Mouse (Mus musculus) left cerebral cortex, postnatal 25 days (tissue): Measurements from ENCODE around the gene Srgap3. TPM values are rescaled to one million over a fixed set of nuclear protein-coding genes. Genes with fewer than 3 reads are reported as not detected.
A peak's percentile ranks its signal among the peaks of the same experiment; 100 is the strongest.

ENCODE experiments used
- DNase-seq, 2 experiments: peaks; one replicate each; pipeline ENCODE4 v3.0.0; 2022; ENCODE audit warnings: low spot score in 2 of 2, mixed read lengths in 1 of 2
- intact Hi-C: fragments of 180-260 bp; cut with DNase I; formaldehyde crosslinking; loops from one replicate; pipeline ENCODE4 v1.15.1; 2025
- total RNA-seq, 2 experiments: library from RNA; stranded (reverse); gene quantifications; 2 replicates each; pipeline ENCODE4 v1.2.3; 2021

Srgap3 gene
- total RNA-seq, 2 experiments from 2014 or later = 204 to 206 TPM

- intact Hi-C loops = loop anchor here (5.0 kb wide), 2 partner anchors 42 to 102 kb away; no protein-coding TSS in a partner anchor
- peak in 1 of 2 experiments; percentile 68 for DNase-seq
Observed at GRCm38 (mm10) chr6:112924606-112925141, 22.4 kb downstream of the Srgap3 start.

GRCm38 (mm10) chr6:112920619-112921195, 26.4 kb downstream of the Srgap3 start:
- intact Hi-C loops = no loop called here
- DNase-seq = no peak

GRCm38 (mm10) chr6:112917717-112918116, 29.3 kb downstream of the Srgap3 start:
- intact Hi-C loops = no loop called here
- no peak for DNase-seq

- intact Hi-C loops = no loop called here
- no peak for DNase-seq
Observed at GRCm38 (mm10) chr6:112916243-112916642, 30.8 kb downstream of the Srgap3 start.

DNA sequence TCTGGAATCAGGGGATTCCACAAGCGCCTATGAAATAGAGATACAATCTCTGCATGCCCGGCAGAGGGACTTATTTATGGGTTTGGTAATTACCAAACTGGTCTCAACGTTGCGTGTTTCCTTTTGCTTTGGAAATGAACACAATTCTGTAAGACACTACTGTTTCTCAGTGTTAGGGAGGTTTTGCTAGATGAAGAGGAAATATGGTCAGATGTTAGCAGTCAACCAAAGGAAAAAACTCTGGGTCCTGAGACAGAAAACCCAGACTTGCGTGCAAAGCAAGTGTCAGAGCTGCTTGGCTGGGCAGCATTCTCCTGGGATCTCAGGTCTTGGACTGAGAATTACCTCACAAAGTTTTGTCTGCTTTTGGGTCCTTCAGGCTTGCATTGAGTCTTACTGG, 34.5 kb downstream of the Srgap3 start:
- no peak for DNase-seq
- intact Hi-C loops = no loop called here

DNA sequence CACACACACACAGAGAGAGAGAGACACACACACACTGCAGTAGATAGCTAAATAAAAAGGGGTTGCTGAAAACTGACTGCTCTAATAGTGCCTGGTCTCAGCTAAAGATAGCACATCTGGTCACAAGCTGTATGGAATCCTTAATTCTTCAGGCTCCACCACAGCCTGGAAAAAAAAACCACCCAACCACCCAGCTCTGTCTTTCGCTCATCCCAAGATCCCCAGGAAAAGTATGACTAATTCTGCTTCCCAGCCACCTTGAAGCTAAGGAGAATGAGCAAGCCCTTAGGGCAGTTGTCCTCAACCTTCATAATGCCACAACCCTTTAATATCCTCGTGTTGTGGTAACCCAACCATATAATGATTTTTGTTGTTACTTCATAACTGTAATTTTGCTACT, 37.4 kb downstream of the Srgap3 start:
- no peak for DNase-seq
- intact Hi-C loops = no loop called here

DNA sequence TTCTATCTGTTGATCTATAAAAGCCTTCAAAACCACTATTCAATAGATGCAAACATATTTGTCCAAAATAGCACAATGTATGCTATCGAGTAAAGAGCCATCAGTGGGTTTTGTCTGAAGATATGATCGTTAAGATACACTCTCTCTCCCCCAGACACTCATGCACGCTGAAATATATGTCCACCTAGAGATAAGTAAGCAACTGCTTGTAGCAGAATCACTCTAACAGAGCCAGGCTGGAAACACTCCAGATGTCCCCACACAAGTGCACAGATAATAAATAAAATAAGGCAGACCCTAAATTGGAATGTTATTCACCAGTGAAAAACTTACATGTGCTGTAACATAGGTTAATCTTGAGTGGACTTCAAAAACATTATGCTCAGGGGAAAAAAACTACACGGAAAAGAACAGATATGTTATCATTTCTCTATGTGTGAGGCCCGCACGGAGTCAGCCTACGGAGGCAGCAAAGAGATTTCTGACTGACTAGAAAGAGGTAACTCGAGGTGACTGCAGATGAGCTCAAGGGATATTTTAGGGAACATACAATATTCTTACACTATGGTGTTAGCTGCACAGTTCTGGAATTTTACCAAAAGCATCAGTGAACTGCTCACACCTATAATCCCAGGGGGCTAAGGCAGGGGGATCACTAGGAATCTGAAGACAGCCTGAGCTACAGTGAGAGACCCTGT, 39.0 kb downstream of the Srgap3 start:
- DNase-seq = no peak

DNA sequence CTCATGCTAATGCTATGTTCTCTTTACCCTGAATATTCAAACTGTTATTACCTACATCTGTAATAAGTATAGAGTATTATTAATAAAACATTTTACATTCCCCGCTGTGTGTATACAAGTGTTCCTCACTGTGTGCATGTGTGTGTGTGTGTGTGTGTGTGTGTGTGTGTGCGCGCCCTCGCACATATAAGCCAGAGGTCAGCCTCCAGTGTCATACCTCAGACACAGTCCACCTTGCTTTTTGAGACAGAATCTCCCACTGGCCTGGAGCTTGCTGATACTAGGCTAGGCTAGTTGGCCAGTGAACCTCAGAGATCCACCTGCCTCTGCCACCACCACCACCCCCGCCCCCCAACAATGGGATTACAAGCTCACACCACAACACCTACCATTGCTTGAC, 43.3 kb downstream of the Srgap3 start:
- DNase-seq = no peak
- intact Hi-C loops = no loop called here

More for the DNA sequence above, 39.0 kb downstream of the Srgap3 start:
- intact Hi-C loops = no loop called here

DNA sequence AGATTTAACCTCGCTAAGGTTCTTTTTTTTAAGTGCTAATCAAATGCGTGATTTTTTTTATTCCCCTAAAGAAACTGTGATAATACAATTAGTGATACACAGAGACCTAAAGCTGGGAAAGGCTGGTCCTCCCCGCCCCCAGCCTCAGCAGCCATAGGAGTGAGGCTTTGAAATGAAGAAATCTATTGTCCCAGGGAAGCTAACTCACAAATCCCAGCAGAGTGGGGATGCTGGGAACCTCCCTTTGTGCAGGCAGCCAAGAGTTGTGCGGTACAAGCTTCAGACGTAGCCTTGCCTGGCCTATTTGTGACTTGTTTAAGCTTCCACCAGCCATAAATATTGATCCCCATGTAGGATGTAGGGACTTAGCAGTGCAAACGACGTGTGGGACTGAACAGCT, 43.8 kb downstream of the Srgap3 start:
- DNase-seq = no peak
- intact Hi-C loops = no loop called here

GRCm38 (mm10) chr6:112902791-112903190, 44.3 kb downstream of the Srgap3 start:
- no peak for DNase-seq
- intact Hi-C loops = no loop called here

- intact Hi-C loops = no loop called here
Observed at GRCm38 (mm10) chr6:112900306-112900705, 46.8 kb downstream of the Srgap3 start.

DNA sequence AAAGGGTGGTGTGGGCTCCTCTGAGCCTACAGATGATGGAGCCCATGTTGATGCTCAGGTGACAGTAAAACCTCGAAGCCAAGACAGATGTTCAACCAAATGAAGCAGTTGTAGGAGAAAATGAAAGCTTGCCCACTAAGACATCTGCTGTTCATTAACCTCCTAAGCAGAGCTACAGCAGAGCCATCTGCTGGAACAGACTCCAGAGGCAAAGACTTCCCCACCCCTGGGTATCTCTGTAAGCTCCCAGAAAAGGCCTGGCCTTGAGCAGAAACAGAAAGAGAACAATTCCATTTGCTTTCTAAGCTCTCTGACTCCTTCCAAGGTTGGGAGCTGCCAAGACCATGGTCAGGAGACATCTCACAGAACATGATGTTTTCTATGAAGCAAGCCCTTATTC, 47.4 kb downstream of the Srgap3 start:
- intact Hi-C loops = no loop called here
- DNase-seq = no peak

More at GRCm38 (mm10) chr6:112900306-112900705, 46.8 kb downstream of the Srgap3 start:
- DNase-seq = peak; percentile 18 to 73

DNA sequence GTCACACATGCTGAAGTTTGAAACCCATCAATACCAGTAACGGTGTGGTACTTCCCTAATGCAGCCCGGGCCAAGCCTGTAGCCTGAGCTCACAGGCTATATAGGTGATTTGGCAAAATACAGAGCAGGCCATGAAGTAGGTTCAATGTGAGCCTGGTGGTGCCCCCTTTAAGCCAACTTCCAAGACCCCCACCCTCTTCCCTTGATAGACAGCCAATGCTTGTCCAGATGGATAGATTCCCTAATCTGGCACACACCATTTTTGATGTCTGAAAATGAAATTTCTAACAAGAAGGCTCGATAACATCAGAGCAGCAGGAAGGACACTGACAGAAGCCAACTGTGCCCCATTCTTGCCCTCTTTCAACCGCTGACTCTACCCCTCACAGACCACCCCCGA, 47.8 kb downstream of the Srgap3 start:
- intact Hi-C loops = no loop called here
- no peak for DNase-seq

- intact Hi-C loops = no loop called here
- DNase-seq = no peak
Observed at GRCm38 (mm10) chr6:112898435-112898834, 48.6 kb downstream of the Srgap3 start.

- DNase-seq = no peak
- intact Hi-C loops = no loop called here
Observed at GRCm38 (mm10) chr6:112896372-112896771, 50.7 kb downstream of the Srgap3 start.

GRCm38 (mm10) chr6:112890331-112890751, 56.7 kb downstream of the Srgap3 start:
- intact Hi-C loops = no loop called here
- DNase-seq = no peak

DNA sequence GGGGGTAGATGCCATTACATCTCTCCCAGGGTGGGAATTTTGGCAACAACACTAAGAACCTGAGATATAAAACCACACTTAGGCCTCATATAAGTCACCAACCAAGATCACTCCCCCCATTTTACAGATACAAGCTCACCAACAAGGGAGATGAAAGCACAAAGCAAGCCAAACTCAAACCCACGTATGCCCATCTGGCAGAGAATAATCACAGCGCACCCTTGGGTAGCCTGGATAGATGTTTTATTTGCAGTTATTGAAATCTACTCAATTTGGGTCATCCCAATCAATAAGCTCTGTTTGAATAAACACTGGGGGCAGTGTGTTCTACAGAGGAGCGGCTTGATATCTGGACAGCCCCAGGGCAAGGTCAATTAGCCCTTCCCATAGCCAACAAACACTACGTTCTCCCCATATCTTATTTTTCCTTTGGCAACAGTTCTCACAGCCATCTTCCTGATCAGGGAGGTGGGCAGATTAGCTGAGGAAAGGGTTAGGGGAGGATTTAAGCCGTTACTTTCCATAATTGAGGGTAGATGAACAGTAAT, 63.4 kb downstream of the Srgap3 start:
- intact Hi-C loops = loop anchor here (5.0 kb wide), 3 partner anchors 44 to 106 kb away; partner anchors contain the start of gene Srgap3
- peak in 1 of 2 experiments; percentile 62 for DNase-seq

GRCm38 (mm10) chr6:112880048-112880534, 67.0 kb downstream of the Srgap3 start:
- intact Hi-C loops = loop anchor here (2.0 to 5.0 kb wide), 4 partner anchors 47 to 103 kb away; partner anchors contain the start of gene Srgap3
- peak; percentile 66 to 89 for DNase-seq

GRCm38 (mm10) chr6:112879154-112879553, 67.9 kb downstream of the Srgap3 start:
- intact Hi-C loops = no loop called here
- DNase-seq = peak in 1 of 2 experiments; percentile 69

DNA sequence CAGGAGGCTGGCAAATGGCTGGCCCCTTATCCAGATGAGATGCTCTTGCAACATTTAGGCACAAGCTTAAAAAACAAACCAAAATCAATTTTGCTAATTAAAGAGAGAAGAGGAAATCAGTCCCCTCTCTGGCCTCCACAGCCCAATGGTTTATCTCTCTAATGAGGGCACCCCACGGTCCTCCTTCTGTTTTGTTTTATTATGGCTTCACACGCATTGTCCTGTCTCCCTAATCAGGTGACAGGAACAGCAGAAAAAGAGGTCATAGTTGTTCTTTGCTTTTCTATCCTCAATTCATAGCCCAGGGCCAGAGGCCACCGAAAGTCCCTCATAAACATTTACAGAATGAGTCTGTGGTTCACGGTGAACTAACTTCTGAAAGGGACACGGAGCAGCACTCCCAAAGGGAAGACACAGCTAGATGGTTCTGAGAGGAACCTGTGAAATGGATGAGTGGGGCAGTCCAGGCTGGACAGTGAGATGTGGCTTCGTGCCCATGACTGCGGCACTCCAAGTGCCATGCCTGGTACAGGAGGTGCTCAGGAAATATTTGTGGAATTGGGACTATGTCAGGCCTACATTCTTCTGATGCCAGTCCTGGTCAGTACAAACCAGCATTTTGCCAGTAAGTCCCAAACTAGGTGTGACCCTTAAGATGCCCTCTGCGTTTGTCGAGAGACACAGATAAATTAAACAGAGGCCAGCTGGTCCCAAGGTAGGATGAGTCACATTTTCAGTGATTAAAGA, 73.8 kb downstream of the Srgap3 start:
- intact Hi-C loops = no loop called here
- DNase-seq = no peak
